Mouse (Mus musculus) midbrain, embryonic 13.5 days (tissue): Measurements from ENCODE around the gene Psap. TPM values are rescaled to one million over a fixed set of nuclear protein-coding genes. Genes with fewer than 3 reads are reported as not detected.
"Not testable (repeated sequence)": the region's sequence is repeated elsewhere in the genome, so short reads cannot be mapped to it uniquely, and the experiment has no call there.

Experiments
- ATAC-seq: fragments of 200-750 bp; cut with Nextera tagmentation; 2 replicates; pipeline ENCODE4 v1.8.0; 2017; ENCODE audit warnings: mild to moderate bottlenecking, moderate TSS enrichment, moderate library complexity
- H3K27ac ChIP-seq: fragments of 300-500 bp; sonication (generic); 2 replicates; pipeline ENCODE4 v1.5.1; 2015; ENCODE audit warnings: inconsistent platforms, mild to moderate bottlenecking, moderate library complexity
- H3K27me3 ChIP-seq: fragments of 300-500 bp; sonication (generic); 2 replicates; pipeline ENCODE4 v1.6.1; 2015; ENCODE audit warnings: mild to moderate bottlenecking, inconsistent platforms
- H3K36me3 ChIP-seq: fragments of 300-500 bp; sonication (generic); 2 replicates; pipeline ENCODE4 v1.6.1; 2015; ENCODE audit warnings: mild to moderate bottlenecking, inconsistent platforms
- H3K4me1 ChIP-seq: fragments of 300-500 bp; sonication (generic); replicated peaks from 2 replicates; pipeline ENCODE4 v1.6.1; 2015; ENCODE audit warnings: inconsistent platforms
- H3K4me2 ChIP-seq: fragments of 300-500 bp; sonication (generic); replicated peaks from 2 replicates; pipeline ENCODE4 v1.6.1; 2015; ENCODE audit warnings: moderate library complexity, mild to moderate bottlenecking, inconsistent platforms
- H3K4me3 ChIP-seq: fragments of 300-500 bp; sonication (generic); replicated peaks from 2 replicates; pipeline ENCODE4 v1.5.1; 2015; ENCODE audit warnings: mild to moderate bottlenecking, inconsistent platforms
- H3K9ac ChIP-seq: fragments of 300-500 bp; sonication (generic); replicated peaks from 2 replicates; pipeline ENCODE4 v1.6.1; 2015; ENCODE audit warnings: mild to moderate bottlenecking, inconsistent platforms
- H3K9me3 ChIP-seq: fragments of 300-500 bp; sonication (generic); 2 replicates; pipeline ENCODE4 v1.6.1; 2016; ENCODE audit warnings: mild to moderate bottlenecking, inconsistent platforms
- WGBS: fragments of 180-500 bp; shearing (Covaris S2); methylation state at CpG from one replicate; pipeline ENCODE4 v1.1.7; 2015; 5-methylcytosine and 5-hydroxymethylcytosine counted together
- polyA plus RNA-seq: library from polyadenylated mRNA; unstranded; fragments of >200 nt; fragmentation: Nextera tagmentation; extraction: Ambion mirVana; gene quantifications from 2 replicates; pipeline ENCODE4 v1.2.1, GENCODE M21; 2015

Gene Psap
- polyA plus RNA-seq, 1 experiment from 2014 or later: 154 TPM

DNA sequence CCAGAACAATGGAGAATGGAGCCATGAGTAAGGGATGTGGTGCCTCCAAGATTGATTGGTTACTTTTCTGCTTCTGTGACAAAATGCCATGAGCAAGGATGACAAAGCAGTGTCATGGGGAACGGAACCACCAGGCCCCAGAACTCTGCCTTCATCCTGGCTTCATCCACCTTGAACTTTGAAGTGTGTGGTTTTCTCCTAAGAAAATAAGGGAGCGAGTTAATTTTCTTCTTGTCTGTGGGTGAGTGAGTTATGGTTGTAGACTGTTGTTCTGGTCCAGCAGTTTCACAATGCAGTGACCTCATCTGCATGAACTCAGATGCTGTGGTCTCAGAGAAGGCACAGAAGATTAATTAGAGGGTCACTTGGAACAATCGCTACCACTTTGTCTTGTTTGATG lies 29.1 kb upstream of the Psap start:
- H3K27ac ChIP-seq, ATAC-seq, H3K4me1 ChIP-seq, H3K27me3 ChIP-seq, H3K4me2 ChIP-seq, H3K36me3 ChIP-seq, H3K9ac ChIP-seq, H3K4me3 ChIP-seq, H3K9me3 ChIP-seq: not testable (repeated sequence)
- 91% methylated on average over 3 of the region's 3 CpGs for WGBS

DNA sequence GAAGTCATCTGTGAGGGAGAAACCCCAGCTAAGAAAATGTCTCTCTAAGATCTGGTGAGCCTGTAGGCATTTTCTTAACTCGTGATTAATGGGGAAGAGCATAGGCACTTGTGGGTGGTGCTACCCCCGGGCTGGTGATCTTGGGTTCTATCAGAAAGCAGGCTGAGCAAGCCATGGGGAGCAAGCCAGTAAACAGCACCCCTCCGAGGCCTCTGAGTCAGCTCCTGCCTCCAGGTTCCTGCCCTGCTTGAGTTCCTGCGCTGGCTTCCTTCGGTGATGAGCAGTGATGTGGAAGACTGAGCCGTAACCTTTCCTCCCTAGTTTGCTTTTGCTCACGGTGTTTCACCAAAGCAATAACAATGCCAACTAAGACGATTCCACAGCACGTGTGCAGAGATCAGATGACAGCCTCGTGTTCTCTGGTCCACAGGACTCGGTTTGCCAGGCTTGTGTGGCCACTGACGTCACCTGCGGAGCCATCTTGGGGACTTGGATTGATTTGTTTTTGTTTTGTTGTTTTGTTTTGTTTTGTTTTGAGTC lies 26.9 kb upstream of the Psap start:
- ATAC-seq: no peak
- Histone ChIP-seq H3K4me1 (no peaks in the 10 kb centered on the region), H3K27ac (no peak overlapping the region), H3K4me3 (no peak overlapping the region), H3K27me3 (no peaks in the 10 kb centered on the region), H3K9ac (no peak overlapping the region), H3K9me3 (no peaks in the 10 kb centered on the region), H3K36me3 (no peaks in the 10 kb centered on the region), H3K4me2 (no peak overlapping the region)
- WGBS: 84% methylated on average over 13 of the region's 13 CpGs

DNA sequence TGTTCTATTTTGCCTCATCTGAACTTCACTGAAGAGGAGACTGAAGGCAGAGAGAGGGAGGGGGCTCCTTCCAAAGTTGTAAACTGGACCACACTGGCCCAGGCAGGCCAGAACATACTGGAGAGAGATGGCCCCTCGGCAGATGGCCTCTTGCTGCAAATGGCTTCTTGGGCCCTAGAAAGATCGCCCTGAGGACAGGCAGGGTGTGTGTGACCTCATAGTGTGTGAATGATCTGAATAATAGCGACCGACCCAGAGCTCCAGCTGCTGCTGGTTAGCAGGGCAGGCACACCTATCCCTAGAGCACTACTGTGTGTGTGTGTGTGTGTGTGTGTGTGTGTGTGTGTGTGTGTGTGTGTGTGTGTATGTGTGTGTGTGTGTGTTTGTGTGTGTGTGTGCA lies 25.2 kb upstream of the Psap start:
- Histone ChIP-seq H3K4me3 (no peak overlapping the region), H3K27me3 (no peaks in the 10 kb centered on the region), H3K9ac (no peak overlapping the region), H3K9me3 (no peaks in the 10 kb centered on the region), H3K4me1 (no peaks in the 10 kb centered on the region), H3K36me3 (no peaks in the 10 kb centered on the region), H3K4me2 (no peak overlapping the region), H3K27ac (no peak overlapping the region)
- WGBS: 84% methylated on average over 4 of the region's 4 CpGs
- ATAC-seq: 0 out of 2 replicates have a peak, but pooled peaks have one; percentile 14

DNA sequence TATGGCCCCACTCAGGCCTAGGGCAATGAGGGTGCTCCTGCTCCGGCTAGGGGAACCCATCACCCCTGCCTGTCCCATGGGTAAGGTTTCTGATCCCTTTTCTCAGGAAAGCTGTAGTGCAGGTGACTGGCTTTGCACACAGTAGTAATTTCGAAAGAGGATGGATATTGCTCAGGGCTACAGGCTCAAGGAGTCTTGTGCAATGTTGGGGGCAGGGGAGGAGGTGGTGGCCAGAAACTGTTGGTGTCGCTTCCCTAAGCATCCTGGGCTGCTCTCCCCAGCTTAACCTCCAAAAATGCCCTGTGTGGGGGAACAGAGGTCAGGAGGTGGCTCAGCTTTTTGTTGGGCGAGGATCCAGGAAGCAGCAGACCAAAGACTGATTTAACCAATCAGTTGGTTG lies 24.8 kb upstream of the Psap start:
- ATAC-seq: no peak
- H3K4me2 ChIP-seq: no peak overlapping the region
- H3K27me3 ChIP-seq: no peaks in the 10 kb centered on the region
- H3K27ac ChIP-seq: no peak overlapping the region
- no peak overlapping the region for H3K4me3 ChIP-seq
- no peaks in the 10 kb centered on the region for H3K36me3 ChIP-seq
- H3K9ac ChIP-seq: no peak overlapping the region
- 74% methylated on average over 4 of the region's 4 CpGs for WGBS
- H3K4me1 ChIP-seq: no peaks in the 10 kb centered on the region
- H3K9me3 ChIP-seq: no peaks in the 10 kb centered on the region

DNA sequence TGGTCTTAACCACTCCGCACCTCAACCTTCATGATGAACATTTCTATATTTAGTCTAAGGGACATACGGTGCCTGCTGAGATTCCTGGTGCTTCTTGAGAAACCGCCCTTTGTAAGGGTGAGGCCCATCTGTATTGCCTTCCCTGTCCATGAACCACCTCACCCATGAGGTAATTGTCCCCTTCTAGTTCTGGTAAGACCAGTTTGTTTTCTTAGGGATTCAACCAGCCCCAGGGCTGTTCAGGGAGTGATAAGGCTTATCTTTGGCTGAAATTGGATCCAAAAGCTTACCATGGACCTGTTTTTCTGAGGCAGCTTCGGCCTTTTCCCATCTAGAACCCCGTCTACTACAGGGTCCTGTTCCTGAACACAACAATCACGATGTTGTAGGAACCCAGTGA lies 21.3 kb upstream of the Psap start:
- no peak overlapping the region for H3K4me3 ChIP-seq
- no peaks in the 10 kb centered on the region for H3K36me3 ChIP-seq
- ATAC-seq: no peak
- no peak overlapping the region for H3K9ac ChIP-seq
- no peaks in the 10 kb centered on the region for H3K9me3 ChIP-seq
- 90% methylated on average over 6 of the region's 6 CpGs for WGBS
- no peaks in the 10 kb centered on the region for H3K4me1 ChIP-seq
- H3K4me2 ChIP-seq: no peak overlapping the region
- H3K27ac ChIP-seq: no peak overlapping the region
- no peaks in the 10 kb centered on the region for H3K27me3 ChIP-seq

DNA sequence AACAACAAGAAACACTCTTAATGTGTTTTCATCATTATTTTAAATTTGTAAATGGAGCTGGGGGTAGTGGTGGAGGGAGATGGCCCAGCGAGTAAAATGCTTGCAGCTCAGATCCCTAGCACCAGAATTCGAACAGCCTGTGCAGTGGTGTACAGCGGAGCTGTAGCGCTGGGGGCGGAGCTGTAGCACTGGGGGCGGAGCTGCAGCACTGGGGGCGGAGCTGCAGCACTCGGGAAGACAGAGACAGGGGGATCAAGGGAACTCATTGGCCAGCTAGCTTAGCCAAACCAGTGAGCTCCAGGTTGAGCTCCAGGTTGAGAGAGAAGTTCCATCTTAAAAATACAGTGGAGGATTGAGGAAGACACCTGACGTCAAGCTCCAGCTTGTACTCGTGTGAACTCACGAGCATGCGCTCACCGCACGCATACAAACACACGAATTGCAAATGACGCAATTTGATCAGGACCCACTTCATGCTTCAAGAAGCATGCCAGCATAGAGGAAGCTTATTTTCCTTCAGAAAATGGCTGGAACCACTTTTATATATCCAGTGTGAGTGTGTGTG lies 20.1 kb upstream of the Psap start:
- Histone ChIP-seq H3K4me1 (peaks cover 8% of the 10 kb centered on the region), H3K27ac (no peak overlapping the region), H3K27me3 (no peaks in the 10 kb centered on the region), H3K9ac (no peak overlapping the region), H3K4me2 (no peak overlapping the region), H3K36me3 (no peaks in the 10 kb centered on the region), H3K4me3 (no peak overlapping the region), H3K9me3 (no peaks in the 10 kb centered on the region)
- no peak for ATAC-seq
- WGBS: 63% methylated on average over 16 of the region's 16 CpGs

DNA sequence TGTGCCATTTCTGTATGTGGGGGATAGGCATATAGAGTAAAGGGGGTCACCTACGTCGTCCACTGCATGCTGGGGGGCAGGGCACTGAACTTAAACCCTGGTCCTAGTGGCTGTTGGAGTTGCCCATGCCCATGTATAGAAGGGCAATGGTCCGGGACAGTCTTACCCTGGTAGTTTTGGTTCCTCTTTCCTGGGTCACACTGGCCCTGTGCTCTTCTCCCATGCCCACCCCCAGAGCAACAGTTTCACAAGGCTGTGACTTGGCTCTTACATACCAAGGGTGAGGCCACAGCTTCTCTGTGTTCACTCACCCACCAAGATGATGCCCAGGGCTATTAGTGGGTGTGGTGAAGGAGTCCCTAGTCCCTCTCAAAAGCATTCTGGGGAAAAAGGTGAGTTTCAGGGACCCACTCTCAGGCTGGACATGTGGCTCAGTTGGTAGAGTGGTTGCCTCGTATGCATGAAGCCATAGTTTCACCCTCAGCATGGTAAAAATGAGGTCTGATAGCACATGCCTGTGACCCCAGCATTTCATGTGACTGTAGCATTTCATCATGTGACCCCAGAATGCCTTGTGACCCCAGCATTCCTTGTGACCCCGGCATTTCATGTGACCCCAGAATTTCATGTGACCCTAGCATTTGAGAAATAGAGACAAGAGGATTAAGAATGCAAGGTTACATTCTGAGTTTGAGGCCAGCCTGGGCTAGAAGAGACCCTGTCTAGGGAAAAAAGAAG lies 16.7 kb upstream of the Psap start:
- H3K9ac ChIP-seq: no peak overlapping the region
- H3K27ac ChIP-seq: no peak overlapping the region
- peaks cover 13% of the 10 kb centered on the region for H3K4me1 ChIP-seq
- no peaks in the 10 kb centered on the region for H3K27me3 ChIP-seq
- ATAC-seq: no peak
- no peaks in the 10 kb centered on the region for H3K9me3 ChIP-seq
- H3K36me3 ChIP-seq: no peaks in the 10 kb centered on the region
- H3K4me3 ChIP-seq: no peak overlapping the region
- no peak overlapping the region for H3K4me2 ChIP-seq
- WGBS: 88% methylated on average over 5 of the region's 5 CpGs

DNA sequence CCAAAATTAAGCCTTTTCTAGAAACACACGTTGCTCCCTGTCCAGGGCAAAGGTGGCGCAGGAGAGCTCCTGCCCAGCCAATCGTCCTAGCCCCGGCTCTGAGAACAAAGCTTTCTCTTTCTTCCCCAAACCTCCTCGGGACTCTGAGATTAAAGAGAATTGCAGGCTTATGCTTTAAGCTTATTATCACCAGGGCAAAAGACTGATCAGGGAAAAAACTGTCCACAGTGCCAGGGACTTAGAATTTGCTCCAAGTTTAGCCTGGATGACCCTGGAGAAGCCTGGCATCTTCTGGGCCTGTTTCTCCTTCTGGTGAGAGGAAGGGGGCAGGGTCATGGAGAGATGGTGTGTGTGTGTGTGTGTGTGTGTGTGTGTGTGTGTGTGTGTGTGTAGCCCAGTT lies 15.9 kb upstream of the Psap start:
- WGBS: 17% methylated on average over 5 of the region's 5 CpGs
- no peaks in the 10 kb centered on the region for H3K36me3 ChIP-seq
- H3K27me3 ChIP-seq: no peaks in the 10 kb centered on the region
- no peak overlapping the region for H3K4me2 ChIP-seq
- no peak for ATAC-seq
- peaks cover 13% of the 10 kb centered on the region for H3K4me1 ChIP-seq
- no peak overlapping the region for H3K9ac ChIP-seq
- H3K9me3 ChIP-seq: no peaks in the 10 kb centered on the region
- no peak overlapping the region for H3K27ac ChIP-seq
- no peak overlapping the region for H3K4me3 ChIP-seq

DNA sequence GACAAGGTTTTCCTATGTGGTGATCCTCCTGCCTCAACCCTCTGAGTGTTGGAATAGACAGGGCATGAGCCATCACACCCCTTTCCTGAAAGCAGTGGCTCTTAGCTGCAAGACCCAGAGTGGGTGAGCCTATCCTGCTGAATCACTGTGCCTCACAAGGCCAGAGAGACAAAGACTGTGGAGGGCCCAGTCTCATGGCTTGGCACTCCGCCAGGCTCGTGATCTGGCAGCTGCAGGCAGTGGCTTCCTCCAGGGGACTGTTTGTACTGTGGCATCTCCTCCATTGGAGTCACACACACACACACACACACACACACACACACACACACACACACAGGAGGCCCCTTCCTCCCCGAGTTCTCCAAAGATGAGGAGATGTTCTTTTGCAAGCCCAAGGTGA lies 15.0 kb upstream of the Psap start:
- peak; percentile 93 for ATAC-seq
- Histone ChIP-seq H3K9me3 (no peaks in the 10 kb centered on the region), H3K9ac (no peak overlapping the region; the same call in 1 of the 2 replicates), H3K4me1 (peaks cover 13% of the 10 kb centered on the region), H3K27me3 (no peaks in the 10 kb centered on the region), H3K27ac (peak overlapping the region; percentile 64), H3K4me2 (no peak overlapping the region), H3K36me3 (no peaks in the 10 kb centered on the region), H3K4me3 (no peak overlapping the region)
- WGBS: 41% methylated on average over 3 of the region's 3 CpGs

DNA sequence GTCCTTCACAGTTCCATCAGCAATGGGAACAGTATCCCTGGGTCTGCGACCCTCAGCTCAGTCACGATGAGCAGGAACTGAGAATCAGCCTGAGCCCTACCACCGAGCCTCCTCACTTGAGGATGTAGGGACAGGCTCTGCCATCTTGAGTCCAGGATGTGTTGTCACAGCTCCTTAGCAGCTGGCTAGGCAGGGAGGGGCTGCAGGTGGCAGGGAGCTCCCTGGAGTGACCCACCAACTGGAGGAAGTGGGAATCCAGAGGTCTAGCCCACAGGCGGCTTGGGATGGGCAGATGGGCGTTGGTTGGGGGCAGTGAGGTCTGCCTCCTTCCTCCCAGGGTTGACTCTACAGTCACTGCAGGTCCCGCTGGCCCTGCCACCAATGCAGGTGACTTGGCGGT lies 14.1 kb upstream of the Psap start:
- 86% methylated on average over 7 of the region's 7 CpGs for WGBS
- no peak overlapping the region for H3K4me2 ChIP-seq
- peaks cover 13% of the 10 kb centered on the region for H3K4me1 ChIP-seq
- no peak overlapping the region for H3K9ac ChIP-seq
- no peaks in the 10 kb centered on the region for H3K36me3 ChIP-seq
- ATAC-seq: 0 out of 2 replicates have a peak, but pooled peaks have one; percentile 10
- no peak overlapping the region for H3K4me3 ChIP-seq
- no peaks in the 10 kb centered on the region for H3K27me3 ChIP-seq
- no peaks in the 10 kb centered on the region for H3K9me3 ChIP-seq
- H3K27ac ChIP-seq: no peak overlapping the region

DNA sequence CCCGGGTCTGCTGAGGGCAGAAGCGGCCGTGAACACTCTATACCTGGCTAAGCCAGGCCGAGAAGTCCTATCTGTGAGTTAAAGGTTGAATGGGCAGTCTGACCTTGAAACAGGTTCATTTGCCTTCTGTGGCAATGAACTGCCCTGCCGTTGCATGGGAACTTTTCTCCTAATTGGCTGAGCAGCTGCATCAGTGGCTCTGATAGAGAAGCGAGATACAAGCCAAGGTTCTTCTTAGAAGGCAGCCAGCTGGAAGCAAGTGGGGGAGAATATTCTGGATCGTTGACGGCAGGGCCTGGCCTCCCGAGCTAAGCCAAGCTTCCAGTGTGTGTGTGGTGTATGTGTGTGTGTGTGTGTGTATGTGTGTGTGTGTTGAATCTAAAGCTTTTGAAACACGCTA lies 12.2 kb upstream of the Psap start:
- peaks cover 13% of the 10 kb centered on the region for H3K4me1 ChIP-seq
- H3K4me3 ChIP-seq: no peak overlapping the region
- H3K36me3 ChIP-seq: no peaks in the 10 kb centered on the region
- no peaks in the 10 kb centered on the region for H3K9me3 ChIP-seq
- H3K27me3 ChIP-seq: no peaks in the 10 kb centered on the region
- ATAC-seq: no peak
- no peak overlapping the region for H3K27ac ChIP-seq
- 79% methylated on average over 10 of the region's 10 CpGs for WGBS
- no peak overlapping the region for H3K9ac ChIP-seq
- no peak overlapping the region for H3K4me2 ChIP-seq

DNA sequence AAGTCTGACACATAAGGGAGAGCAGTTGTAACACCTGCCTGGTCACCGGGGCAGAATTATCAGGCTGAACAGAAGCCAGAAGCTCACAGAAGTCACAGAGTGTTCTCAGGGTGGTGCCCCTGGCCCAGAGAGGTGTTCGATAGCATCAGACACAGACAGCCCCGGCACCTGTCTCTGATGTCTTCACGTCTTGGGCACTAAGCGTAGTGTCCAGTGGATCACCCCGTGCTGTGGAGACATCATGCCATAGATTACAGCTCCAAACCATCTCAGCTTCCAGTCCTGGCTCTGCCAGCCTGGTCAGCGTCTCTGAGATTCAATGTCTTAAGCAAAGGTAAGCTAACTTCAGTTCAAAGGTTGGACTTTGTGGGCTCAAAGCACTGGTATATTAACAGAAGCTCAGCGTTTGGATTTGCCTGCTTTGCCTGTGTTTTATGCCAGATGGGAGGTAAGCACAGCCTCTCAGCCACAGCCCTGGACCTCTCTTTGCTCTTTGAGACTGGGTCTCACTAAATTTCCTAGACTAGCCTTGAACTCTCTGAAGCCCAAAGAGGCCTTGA lies 10.5 kb upstream of the Psap start:
- Histone ChIP-seq H3K9me3 (no peaks in the 10 kb centered on the region), H3K27me3 (no peaks in the 10 kb centered on the region), H3K4me1 (peaks cover 9% of the 10 kb centered on the region), H3K4me3 (no peak overlapping the region), H3K9ac (no peak overlapping the region), H3K4me2 (no peak overlapping the region), H3K27ac (no peak overlapping the region), H3K36me3 (no peaks in the 10 kb centered on the region)
- no peak for ATAC-seq
- 92% methylated on average over 8 of the region's 8 CpGs for WGBS
